Mouse (Mus musculus): Measurements from ENCODE around the gene Pigq.

Gene Pigq

DNA sequence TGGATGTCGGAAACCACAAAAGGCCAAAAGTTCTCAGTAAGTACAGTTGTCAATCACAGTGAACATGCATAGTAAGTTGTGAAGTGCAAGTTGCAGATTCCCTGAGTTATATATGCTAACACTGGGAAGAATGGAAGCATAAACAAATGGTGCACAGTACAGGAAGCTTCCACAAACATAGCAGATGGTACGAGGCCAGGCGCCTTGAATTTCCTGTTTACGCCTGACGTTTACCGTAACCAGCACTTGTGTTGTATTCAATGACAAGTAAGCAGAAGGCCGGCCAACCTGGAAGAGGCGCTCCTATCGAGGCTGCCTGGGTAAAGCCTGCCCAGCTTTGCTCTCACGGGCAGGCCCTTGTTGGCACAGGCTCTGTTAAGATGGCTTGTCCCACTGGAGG is 57.3 kb downstream of the Pigq start:
- DNase-seq (ENCODE audit: low read depth, low spot score), result no peak
- no peaks in the 10 kb centered on the region for H3K27me3 ChIP-seq (ENCODE audit: control insufficient read depth, insufficient read depth, low read length, poor library complexity, severe bottlenecking)
- H3K36me3 ChIP-seq (ENCODE audit: control insufficient read depth, insufficient read depth, low read length, poor library complexity, severe bottlenecking), result no peaks in the 10 kb centered on the region; the same call in none of the 2 replicates

DNA sequence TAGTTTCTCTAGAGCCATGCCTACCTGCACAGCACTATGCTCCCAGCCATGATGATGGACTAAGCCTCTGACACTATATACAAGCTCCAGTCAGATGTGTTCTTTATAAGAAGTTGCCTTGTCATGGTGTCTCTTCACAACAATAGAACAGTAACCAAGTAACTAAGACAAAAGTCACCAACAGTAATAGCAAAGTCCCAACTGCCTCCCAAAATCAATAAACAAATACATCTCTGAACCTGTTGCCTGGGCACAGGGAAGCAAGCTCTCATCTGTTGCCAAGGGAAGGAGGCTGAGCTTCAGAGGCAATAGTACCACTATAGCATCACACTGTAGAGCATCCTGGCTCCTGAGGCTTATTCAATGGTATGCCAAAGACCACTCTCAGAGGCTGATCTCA is 57.9 kb downstream of the Pigq start:
- no peak for DNase-seq (ENCODE audit: low read depth, low spot score)
- H3K27me3 ChIP-seq (ENCODE audit: control insufficient read depth, insufficient read depth, low read length, poor library complexity, severe bottlenecking), result no peaks in the 10 kb centered on the region
- H3K36me3 ChIP-seq (ENCODE audit: control insufficient read depth, insufficient read depth, low read length, poor library complexity, severe bottlenecking), result no peaks in the 10 kb centered on the region; the same call in none of the 2 replicates

DNA sequence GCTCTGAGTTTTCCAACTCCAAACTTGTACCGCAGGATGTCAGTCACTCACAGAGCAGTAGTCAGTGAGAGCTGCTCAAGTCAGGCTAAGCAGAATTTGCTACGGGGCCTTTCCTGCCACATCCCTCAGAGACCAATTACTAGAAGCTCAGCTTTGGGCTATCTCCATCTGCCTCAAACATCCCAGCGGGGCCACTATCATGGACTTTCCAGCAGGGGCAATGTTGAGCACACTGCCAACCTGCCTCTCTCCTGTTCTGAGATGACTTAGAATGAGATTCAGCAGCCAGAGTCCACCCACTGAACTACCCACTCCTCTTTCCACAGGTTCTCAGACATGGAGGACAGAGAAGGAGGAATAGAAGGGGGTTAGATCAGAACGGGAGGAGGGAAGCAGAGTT is 59.1 kb downstream of the Pigq start:
- peak; percentile 42 for DNase-seq (ENCODE audit: low read depth, low spot score)
- Histone ChIP-seq H3K36me3 (ENCODE audit: control insufficient read depth, insufficient read depth, low read length, poor library complexity, severe bottlenecking) (no peaks in the 10 kb centered on the region; the same call in none of the 2 replicates), H3K27me3 (ENCODE audit: control insufficient read depth, insufficient read depth, low read length, poor library complexity, severe bottlenecking) (no peaks in the 10 kb centered on the region)

DNA sequence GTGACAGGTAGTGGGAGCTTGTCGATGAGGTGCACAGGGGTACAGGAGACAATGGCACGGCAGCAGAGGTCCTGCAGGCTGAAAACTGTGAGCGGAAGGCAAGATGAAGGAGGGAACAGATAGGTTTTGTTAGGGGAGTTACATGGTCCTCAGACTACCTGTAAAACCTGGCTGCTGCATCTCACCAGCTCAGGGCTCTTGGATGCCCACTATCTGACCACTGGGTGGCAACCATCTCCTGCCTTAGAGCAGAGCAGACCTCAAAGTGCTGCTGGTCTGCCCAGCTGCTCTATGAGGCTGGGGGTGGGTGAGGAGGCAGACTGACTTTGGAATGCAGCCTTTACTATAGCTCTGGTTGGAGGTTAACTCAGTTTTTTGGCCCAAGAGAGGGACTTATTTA is 60.9 kb downstream of the Pigq start:
- DNase-seq (ENCODE audit: low read depth, low spot score), result no peak
- Histone ChIP-seq H3K27me3 (ENCODE audit: control insufficient read depth, insufficient read depth, low read length, poor library complexity, severe bottlenecking) (no peaks in the 10 kb centered on the region), H3K36me3 (ENCODE audit: control insufficient read depth, insufficient read depth, low read length, poor library complexity, severe bottlenecking) (no peaks in the 10 kb centered on the region; the same call in none of the 2 replicates)

DNA sequence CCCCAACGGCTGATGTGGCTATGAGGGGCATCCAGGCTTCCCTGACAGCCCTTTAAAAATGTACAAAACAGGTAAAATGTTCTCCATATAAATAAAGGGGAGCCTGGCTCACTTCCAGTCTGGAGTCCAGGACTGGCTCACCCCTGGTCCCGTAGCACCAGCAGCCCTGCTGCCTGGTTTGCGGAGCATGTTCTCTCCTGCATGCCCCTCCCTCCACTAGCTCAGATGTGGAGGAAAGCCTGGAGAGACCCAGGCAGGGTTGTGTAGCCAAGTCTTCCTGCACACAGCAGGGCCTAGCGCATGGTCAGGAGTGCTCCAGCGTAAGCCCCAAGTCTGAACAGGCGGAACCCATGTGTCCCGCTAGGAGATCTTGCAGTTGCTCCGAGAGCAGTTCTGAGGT is 61.5 kb downstream of the Pigq start:
- Histone ChIP-seq H3K27me3 (ENCODE audit: control insufficient read depth, insufficient read depth, low read length, poor library complexity, severe bottlenecking) (no peaks in the 10 kb centered on the region), H3K36me3 (ENCODE audit: control insufficient read depth, insufficient read depth, low read length, poor library complexity, severe bottlenecking) (no peaks in the 10 kb centered on the region; the same call in none of the 2 replicates)
- no peak for DNase-seq (ENCODE audit: low read depth, low spot score)

DNA sequence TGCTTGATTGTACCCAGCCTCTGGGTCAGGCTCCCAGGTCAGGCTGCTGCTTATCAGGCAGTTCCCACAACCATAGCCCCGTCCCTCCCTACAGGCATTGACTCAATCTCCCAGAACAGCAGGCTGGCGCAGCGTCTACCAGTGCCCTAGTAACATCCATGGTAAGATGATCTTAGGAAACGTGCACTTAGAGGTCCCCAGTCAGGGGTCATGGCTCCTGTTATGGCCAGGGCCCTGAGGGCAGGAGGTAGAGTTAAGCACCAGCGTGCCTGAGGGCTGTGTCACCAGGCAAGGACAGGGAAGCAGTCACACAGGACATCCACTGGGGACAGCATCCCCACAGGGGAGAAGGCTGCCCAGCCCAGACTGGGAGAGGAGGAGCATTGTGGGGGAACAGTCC is 62.4 kb downstream of the Pigq start:
- Histone ChIP-seq H3K36me3 (ENCODE audit: control insufficient read depth, insufficient read depth, low read length, poor library complexity, severe bottlenecking) (no peaks in the 10 kb centered on the region; the same call in none of the 2 replicates), H3K27me3 (ENCODE audit: control insufficient read depth, insufficient read depth, low read length, poor library complexity, severe bottlenecking) (no peaks in the 10 kb centered on the region)
- DNase-seq (ENCODE audit: low read depth, low spot score), result no peak

DNA sequence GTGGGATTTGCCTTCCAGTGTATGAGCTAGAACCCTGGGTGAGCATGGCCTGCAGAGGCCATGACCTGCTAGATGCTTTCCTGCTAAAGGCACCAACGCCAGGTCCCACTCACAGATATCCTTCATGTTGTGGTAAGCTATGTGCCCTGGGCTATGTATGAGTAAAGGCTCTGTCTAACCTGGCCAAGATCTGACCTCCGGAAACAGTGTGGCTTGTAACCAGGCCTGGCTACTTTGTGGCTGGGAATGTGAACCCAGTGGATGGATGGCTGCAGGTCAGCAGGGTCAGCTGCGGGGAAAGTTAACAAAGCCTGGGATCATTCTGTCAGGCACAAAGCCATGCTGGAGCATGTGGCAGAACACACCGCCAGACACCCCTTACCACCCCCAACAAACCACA is 63.0 kb downstream of the Pigq start:
- H3K27me3 ChIP-seq (ENCODE audit: control insufficient read depth, insufficient read depth, low read length, poor library complexity, severe bottlenecking), result no peaks in the 10 kb centered on the region
- no peak for DNase-seq (ENCODE audit: low read depth, low spot score)

DNA sequence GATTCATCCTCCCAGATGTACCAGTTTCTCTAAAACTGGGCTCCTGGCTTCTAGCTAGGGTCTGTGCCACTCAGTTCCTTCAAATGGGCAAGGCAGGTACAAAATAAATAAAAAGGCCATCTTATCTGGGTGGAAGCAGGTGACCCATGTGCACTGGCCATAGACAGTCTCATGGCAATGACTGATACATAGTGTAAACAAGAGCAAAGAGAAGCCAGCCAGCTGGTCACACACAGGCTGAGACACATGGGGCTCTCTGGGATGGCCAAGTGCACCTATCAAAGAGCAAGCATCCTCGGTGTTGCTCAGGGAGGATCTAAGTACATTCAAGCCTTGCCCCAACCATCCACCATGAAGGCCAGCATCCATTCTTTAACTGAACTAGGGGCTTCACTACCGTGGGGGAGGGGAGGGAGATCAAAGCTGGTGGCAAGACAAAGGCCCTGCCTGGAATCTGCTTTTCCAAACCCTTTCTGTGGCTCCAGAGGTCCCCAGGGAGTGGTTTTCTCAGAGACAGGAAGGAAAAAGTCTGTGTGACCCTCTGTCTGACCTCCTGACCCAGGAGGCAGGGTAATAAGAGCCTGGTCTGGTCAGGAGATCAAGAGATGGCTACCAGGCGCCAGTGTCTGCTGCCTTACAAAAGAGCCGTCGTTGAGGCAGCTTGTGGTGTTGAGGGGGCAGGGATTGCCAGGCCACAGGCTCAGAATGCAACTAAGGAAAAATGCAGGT is 63.7 kb downstream of the Pigq start:
- no peaks in the 10 kb centered on the region for H3K27me3 ChIP-seq (ENCODE audit: control insufficient read depth, insufficient read depth, low read length, poor library complexity, severe bottlenecking)
- DNase-seq (ENCODE audit: low read depth, low spot score), result no peak
- H3K36me3 ChIP-seq (ENCODE audit: control insufficient read depth, insufficient read depth, low read length, poor library complexity, severe bottlenecking), result no peaks in the 10 kb centered on the region; the same call in none of the 2 replicates

More for the DNA sequence above, 63.0 kb downstream of the Pigq start:
- H3K36me3 ChIP-seq (ENCODE audit: control insufficient read depth, insufficient read depth, low read length, poor library complexity, severe bottlenecking), result no peaks in the 10 kb centered on the region; the same call in none of the 2 replicates

DNA sequence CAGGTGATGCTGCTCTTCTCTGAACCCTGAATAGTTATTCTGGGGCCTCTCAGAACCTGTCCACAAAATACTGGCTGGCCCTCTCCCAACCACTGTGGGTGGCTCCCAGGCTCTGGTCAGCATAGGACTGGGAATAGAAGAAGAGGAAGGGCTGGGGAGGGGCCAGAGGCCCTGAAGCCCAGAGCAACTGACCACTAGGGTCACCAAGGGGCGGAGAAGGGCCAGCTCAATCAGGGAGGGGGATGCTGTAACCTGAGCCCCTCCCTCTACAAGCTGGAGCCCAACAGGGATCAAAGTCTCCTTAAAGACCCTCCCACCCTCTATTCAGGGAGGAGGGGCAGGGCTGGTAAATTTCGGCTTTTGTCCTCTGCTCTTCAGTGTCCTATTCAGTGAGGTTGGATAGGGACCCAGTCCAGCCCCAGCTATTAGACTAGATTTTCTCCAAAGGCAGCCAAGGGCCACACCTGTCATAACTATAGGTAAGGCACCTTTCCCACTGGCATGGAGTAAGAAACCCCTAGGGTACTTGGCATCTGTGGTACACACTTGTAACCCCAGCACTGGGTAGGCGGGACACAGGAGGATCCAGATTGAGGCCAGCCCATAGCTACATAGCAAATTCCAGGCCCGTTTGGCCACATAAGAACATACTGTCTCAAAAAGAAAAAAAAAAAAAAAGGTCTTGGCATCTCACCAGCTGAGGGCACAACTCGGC is 64.4 kb downstream of the Pigq start, which contains the start of gene Wfikkn1:
Gene Wfikkn1, minus strand, starts transcription at position 663 of the 715 bp plus-strand sequence.
- H3K36me3 ChIP-seq (ENCODE audit: control insufficient read depth, insufficient read depth, low read length, poor library complexity, severe bottlenecking), result no peaks in the 10 kb centered on the region; the same call in none of the 2 replicates
- no peaks in the 10 kb centered on the region for H3K27me3 ChIP-seq (ENCODE audit: control insufficient read depth, insufficient read depth, low read length, poor library complexity, severe bottlenecking)
- no peak for DNase-seq (ENCODE audit: low read depth, low spot score)

DNA sequence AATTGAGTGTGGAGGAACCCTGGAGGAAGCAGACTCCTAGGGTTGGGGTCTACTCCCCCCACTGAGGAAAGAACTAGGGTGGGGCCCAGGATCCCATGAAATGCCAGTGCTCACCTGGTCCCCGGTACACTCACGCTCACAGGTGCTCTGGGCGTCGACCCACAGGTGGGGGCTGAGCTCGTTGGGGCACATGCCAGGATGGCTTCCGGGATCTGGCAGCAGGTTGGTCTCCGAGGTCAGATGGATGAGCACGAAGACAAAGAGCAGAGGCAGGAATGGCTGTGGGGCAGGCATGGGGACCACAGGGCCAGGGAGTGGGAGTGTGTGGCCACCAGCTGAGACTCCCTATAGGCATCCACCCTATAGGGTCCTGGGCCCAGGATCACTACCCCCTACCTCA is 65.0 kb downstream of the Pigq start:
- H3K36me3 ChIP-seq (ENCODE audit: control insufficient read depth, insufficient read depth, low read length, poor library complexity, severe bottlenecking), result no peaks in the 10 kb centered on the region; the same call in none of the 2 replicates
- no peak for DNase-seq (ENCODE audit: low read depth, low spot score)

DNA sequence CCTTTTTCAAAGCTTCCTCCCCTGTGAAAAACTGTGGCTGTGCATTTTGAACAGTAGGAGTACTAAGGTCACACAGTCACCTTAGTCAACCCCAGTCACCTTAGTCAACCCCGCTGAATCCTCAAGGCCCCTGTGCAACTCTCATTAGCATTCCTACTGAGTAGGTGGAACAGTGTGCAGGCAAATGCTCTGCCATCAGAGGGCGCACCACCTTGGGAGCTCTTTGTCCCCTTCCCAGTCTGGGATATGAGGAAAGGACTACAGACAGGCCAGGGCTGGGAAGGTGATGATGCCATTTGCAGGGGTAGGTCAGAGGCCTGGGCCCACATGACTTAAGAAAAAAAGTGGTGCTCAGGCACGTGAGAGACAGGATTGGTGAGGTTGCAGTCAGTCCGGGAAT is 65.5 kb downstream of the Pigq start:
- Histone ChIP-seq H3K36me3 (ENCODE audit: control insufficient read depth, insufficient read depth, low read length, poor library complexity, severe bottlenecking) (no peaks in the 10 kb centered on the region; the same call in none of the 2 replicates), H3K27me3 (ENCODE audit: control insufficient read depth, insufficient read depth, low read length, poor library complexity, severe bottlenecking) (no peaks in the 10 kb centered on the region)
- DNase-seq (ENCODE audit: low read depth, low spot score), result no peak

More for the DNA sequence above, 65.0 kb downstream of the Pigq start:
- H3K27me3 ChIP-seq (ENCODE audit: control insufficient read depth, insufficient read depth, low read length, poor library complexity, severe bottlenecking), result no peaks in the 10 kb centered on the region

DNA sequence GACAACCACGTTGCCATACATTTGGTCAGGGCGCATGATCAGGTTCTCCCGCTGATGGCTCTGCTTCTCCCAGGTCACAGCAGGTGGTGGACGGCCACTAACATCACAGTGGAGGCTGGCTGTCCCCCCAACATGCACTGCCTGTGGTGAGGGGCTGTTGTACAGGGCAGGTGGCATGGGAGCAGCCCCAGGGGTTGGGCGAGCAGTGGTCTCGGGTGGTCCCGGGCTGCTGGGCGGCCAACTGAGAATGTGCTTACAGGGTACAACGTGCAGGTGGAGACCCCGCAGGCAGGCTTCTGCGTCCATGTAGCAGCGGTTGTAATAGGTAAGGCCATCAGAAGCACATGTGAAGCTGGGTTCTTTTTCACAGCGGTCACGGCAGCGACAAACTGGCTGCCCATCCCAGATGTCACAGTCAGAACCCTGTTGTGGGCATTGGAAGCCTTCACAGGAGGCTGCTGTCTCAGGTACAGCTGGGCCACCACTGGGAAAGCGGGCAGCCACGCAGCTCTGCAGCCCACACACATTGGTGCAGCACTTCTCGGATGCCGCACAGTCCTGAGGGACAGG is 66.0 kb downstream of the Pigq start:
- Histone ChIP-seq H3K36me3 (ENCODE audit: control insufficient read depth, insufficient read depth, low read length, poor library complexity, severe bottlenecking) (no peaks in the 10 kb centered on the region; the same call in none of the 2 replicates), H3K27me3 (ENCODE audit: control insufficient read depth, insufficient read depth, low read length, poor library complexity, severe bottlenecking) (no peaks in the 10 kb centered on the region)
- DNase-seq (ENCODE audit: low read depth, low spot score), result no peak

DNA sequence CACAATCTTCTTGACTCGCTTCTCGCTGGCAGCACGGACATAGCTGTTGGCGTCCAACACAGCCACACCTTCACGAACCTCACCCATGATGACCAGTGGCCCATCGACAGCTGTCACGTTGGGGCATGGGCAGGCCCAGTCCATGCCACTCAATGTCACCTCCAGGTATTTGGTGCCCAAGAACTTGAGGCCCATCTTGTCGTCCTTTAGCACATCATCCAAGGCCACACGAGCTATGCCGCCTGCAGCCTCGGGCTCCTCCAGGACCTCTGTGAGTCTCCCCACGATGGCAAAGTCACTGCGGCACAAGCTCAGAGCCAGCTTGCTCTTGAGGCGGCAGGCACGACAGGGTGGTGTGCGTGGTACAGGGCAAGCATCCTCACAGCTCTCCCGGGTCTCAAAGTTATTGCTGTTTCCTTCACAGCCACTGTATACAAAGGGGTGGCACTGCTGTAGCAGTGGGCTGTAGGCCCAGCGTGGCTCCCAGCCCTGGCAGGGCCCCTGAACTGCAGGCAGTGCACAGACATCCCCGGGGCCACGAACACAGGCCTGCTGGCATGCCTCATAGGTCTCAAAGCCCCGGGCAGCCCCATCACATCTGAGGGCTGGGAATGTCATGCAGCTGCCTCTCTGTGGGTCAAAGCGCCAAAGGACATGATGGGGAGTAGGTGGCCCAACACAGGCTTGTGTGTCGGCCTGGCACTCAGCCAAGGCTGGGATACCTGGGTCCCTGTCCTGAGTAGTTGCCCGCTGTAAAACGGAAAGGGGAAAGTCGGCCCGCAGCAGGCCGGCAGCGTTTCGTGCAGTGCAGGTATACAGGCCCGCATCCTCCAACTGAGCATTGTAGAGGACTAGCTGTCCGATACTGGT is 66.8 kb downstream of the Pigq start:
- Histone ChIP-seq H3K27me3 (ENCODE audit: control insufficient read depth, insufficient read depth, low read length, poor library complexity, severe bottlenecking) (no peaks in the 10 kb centered on the region), H3K36me3 (ENCODE audit: control insufficient read depth, insufficient read depth, low read length, poor library complexity, severe bottlenecking) (no peaks in the 10 kb centered on the region; the same call in none of the 2 replicates)
- DNase-seq (ENCODE audit: low read depth, low spot score), result no peak

DNA sequence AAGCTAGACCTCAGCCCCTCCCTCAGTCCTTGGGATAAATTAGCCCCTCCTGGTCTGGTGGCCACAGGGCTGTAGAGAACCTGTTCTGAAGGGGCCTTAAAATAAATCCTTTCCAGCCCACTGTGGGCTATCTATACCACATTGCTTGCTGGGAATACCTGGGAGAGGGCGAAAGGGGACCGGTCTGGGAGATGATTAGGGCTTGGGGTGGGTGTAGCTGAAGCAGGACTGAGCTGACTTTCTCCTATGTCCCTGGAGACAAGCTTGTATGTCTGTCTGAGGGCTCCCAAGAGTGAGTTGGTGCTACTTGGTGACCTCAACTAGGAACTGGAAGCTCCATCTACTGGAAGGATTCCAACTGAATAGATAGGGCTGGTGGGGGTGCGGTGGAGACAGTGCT is 67.7 kb downstream of the Pigq start:
- Histone ChIP-seq H3K36me3 (ENCODE audit: control insufficient read depth, insufficient read depth, low read length, poor library complexity, severe bottlenecking) (no peaks in the 10 kb centered on the region; the same call in none of the 2 replicates), H3K27me3 (ENCODE audit: control insufficient read depth, insufficient read depth, low read length, poor library complexity, severe bottlenecking) (no peaks in the 10 kb centered on the region)
- no peak for DNase-seq (ENCODE audit: low read depth, low spot score)

All from splenic B cell, adult 2 months (primary cell).